Mouse (Mus musculus): ENCODE data around the gene Lipo1. TPM values are rescaled to one million over a fixed set of nuclear protein-coding genes. Genes with fewer than 3 reads are reported as not detected.
"Not testable (repeated sequence)": the region's sequence is repeated elsewhere in the genome, so short reads cannot be mapped to it uniquely, and the experiment has no call there.

Lipo1 gene
- total RNA-seq (2021) = not detected
- long read RNA-seq, experiment 1 = 0 reads
- long read RNA-seq, experiment 2 = 0 reads

- DNase-seq = not testable (repeated sequence)
Measured at GRCm38 (mm10) chr19:33787359-33787758, at the start of gene Lipo1. Lipo1 (minus strand) TSS chr19:33787459.

GRCm38 (mm10) chr19:33786576-33787277 lies 532 bp downstream of the Lipo1 start:
- DNase-seq = no peak

- peak; percentile 13 for DNase-seq
Measured at GRCm38 (mm10) chr19:33761287-33762086, 25.8 kb downstream of the Lipo1 start, which contains the start of gene Lipo3. Lipo3 (minus strand) TSS chr19:33761951.

GRCm38 (mm10) chr19:33751259-33751658 lies 36.0 kb downstream of the Lipo1 start, which contains the start of gene Lipo2:
Lipo2 (minus strand) TSS chr19:33751359.
- DNase-seq = not testable (repeated sequence)

Other genes starting within 250 kb of the Lipo1 start
- not detected for gene Gm8978, start 162.2 kb downstream of the Lipo1 start, total RNA-seq (2021)
- under 1 TPM; 0.12 to 0.20 TPM for gene Lipo2, start 36.1 kb downstream of the Lipo1 start, total RNA-seq (2021)
- 1 to 10 TPM; 5.3 TPM for gene Lipo3, start 25.5 kb downstream of the Lipo1 start, total RNA-seq (2021)
- gene Lipf, start 173.7 kb upstream of the Lipo1 start, total RNA-seq (2021) = not detected
- not detected for gene Lipk, start 220.8 kb upstream of the Lipo1 start, total RNA-seq (2021)